ENCODE assay signal across 8 mouse cellular contexts in the genomic region with DNA sequence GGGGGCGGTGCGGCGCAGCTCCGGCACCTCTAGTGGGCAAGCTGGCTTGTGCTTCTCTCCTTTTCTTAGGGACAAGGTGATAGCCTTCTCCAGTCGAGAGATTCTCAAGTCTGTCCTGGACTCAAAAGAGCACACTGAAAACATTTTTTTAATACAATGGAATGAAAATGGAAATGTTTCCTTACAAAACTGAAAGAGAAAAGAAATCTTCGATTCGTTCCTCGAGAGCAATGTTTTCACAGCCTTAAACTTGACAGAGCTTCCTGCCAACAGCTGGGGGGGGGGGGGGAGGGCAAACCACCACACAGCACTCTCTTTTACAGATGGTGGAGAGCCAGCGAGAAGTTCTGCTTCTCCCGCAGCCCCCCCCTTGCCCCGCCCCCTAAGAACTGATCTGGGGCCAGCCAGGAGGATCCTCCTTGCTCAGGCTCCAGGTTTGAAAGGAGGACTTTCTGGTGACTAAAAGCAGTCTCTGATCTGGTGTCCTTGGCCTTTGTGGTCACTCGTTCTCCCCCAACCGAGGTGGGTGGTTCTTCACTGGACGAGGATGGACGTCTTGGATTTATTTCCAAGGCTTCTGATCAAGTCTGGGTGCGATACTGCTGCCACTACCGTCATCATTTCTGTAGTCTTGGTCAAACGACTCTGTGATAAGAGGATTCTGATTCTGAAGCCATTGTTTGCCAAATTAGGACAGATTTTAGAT. TPM values are rescaled to one million over a fixed set of nuclear protein-coding genes. Genes with fewer than 3 reads are reported as not detected.
A peak's percentile ranks its signal among the peaks of the same experiment; 100 is the strongest.
DNase-seq lines count a peak whose midpoint lies in the region; ATAC-seq lines count a peak whose summit lies in the region.
"Had no signal": no experiment of that assay in that cellular context is flagged by ENCODE, and none has a peak within 500 bp of the region (broad histone marks: within the 10 kb centered on the region; RNA-seq: fewer than 3 reads in every experiment).

No protein-coding gene starts in this region.

- peak overlapping the region; percentile 79 for H3K27ac ChIP-seq in forebrain, embryonic 12.5 days
- H3K27ac ChIP-seq in limb, embryonic 15.5 days = peak overlapping the region; percentile 62
- 0 out of 2 replicates have a peak overlapping the region, but pooled peaks have one; percentile 29 for H3K27ac ChIP-seq in stomach, embryonic 16.5 days (ENCODE audit: low read length)
- H3K27ac ChIP-seq: macrophage had no signal

- peak overlapping the region; percentile 86 for H3K4me3 ChIP-seq in megakaryocyte, embryonic 14.5 days (replicated peaks)
- H3K4me3 ChIP-seq in forebrain, embryonic 12.5 days (replicated peaks) = no peak overlapping the region
- no peak overlapping the region for H3K4me3 ChIP-seq in limb, embryonic 15.5 days
- no peak overlapping the region; the same call in 1 of the 2 replicates for H3K4me3 ChIP-seq in stomach, embryonic 16.5 days (replicated peaks; ENCODE audit: low read length)

- ATAC-seq in megakaryocyte, adult 5-6 weeks (ENCODE audit: poor library complexity, severe bottlenecking) = no peak
- no peak for ATAC-seq in forebrain, embryonic 12.5 days (ENCODE audit: low FRiP score)
- ATAC-seq in limb, embryonic 15.5 days (ENCODE audit: insufficient number of reproducible peaks, low FRiP score, low TSS enrichment, low read depth) = no peak
- ATAC-seq in stomach, embryonic 16.5 days (ENCODE audit: insufficient read depth, low FRiP score) = no peak

- H3K27me3 ChIP-seq in megakaryocyte, embryonic 14.5 days (replicated peaks) = peaks cover 60% of the 10 kb centered on the region
- H3K27me3 ChIP-seq in forebrain, embryonic 12.5 days = peaks cover 46% of the 10 kb centered on the region
- peaks cover 10% of the 10 kb centered on the region; the same call in 1 of the 2 replicates for H3K27me3 ChIP-seq in limb, embryonic 15.5 days
- H3K27me3 ChIP-seq in stomach, embryonic 16.5 days (ENCODE audit: control insufficient read depth, insufficient read depth, low read length) = 0 out of 2 replicates have a peak, but pooled peaks cover 2% of the 10 kb centered on the region

- no peaks in the 10 kb centered on the region for H3K9me3 ChIP-seq in megakaryocyte, embryonic 14.5 days
- H3K9me3 ChIP-seq in forebrain, embryonic 12.5 days = no peaks in the 10 kb centered on the region
- H3K9me3 ChIP-seq in limb, embryonic 15.5 days = no peaks in the 10 kb centered on the region
- H3K9me3 ChIP-seq in stomach, embryonic 16.5 days (replicated peaks; ENCODE audit: control insufficient read depth, low read length) = no peaks in the 10 kb centered on the region

- H3K36me3 ChIP-seq in megakaryocyte, embryonic 14.5 days (replicated peaks; ENCODE audit: low read length) = no peaks in the 10 kb centered on the region
- H3K36me3 ChIP-seq in forebrain, embryonic 12.5 days (replicated peaks) = no peaks in the 10 kb centered on the region
- H3K36me3 ChIP-seq in limb, embryonic 15.5 days = no peaks in the 10 kb centered on the region
- H3K36me3 ChIP-seq in stomach, embryonic 16.5 days (ENCODE audit: control insufficient read depth, insufficient read depth, low read length) = no peaks in the 10 kb centered on the region

- H3K4me1 ChIP-seq in megakaryocyte, embryonic 14.5 days = peaks cover 63% of the 10 kb centered on the region
- peaks cover 81% of the 10 kb centered on the region for H3K4me1 ChIP-seq in forebrain, embryonic 12.5 days
- peaks cover 74% of the 10 kb centered on the region for H3K4me1 ChIP-seq in limb, embryonic 15.5 days
- H3K4me1 ChIP-seq in stomach, embryonic 16.5 days (ENCODE audit: control insufficient read depth, insufficient read depth, low read length) = peaks cover 43% of the 10 kb centered on the region

- 6% methylated on average over 18 of the region's 18 CpGs for WGBS in forebrain, embryonic 12.5 days
- 17% methylated on average over 18 of the region's 18 CpGs for WGBS in limb, embryonic 15.5 days
- 17% methylated on average over 18 of the region's 18 CpGs for WGBS in stomach, embryonic 16.5 days

- peak overlapping the region; percentile 17; the same call in 1 of the 2 replicates for H3K9ac ChIP-seq in forebrain, embryonic 12.5 days
- no peak overlapping the region for H3K9ac ChIP-seq in limb, embryonic 15.5 days
- H3K9ac ChIP-seq in stomach, embryonic 16.5 days (ENCODE audit: low read length) = peak overlapping the region; percentile 34; the same call in 1 of the 2 replicates

- H3K4me2 ChIP-seq in forebrain, embryonic 12.5 days = peak overlapping the region; percentile 40
- 0 out of 2 replicates have a peak overlapping the region, but pooled peaks have one; percentile 12 for H3K4me2 ChIP-seq in limb, embryonic 15.5 days
- peak overlapping the region; percentile 22 for H3K4me2 ChIP-seq in stomach, embryonic 16.5 days (ENCODE audit: low read depth, low read length)

- DNase-seq in urinary bladder, postnatal 4 days (ENCODE audit: low spot score in 2 of 2) = no peak
- DNase-seq in frontal cortex, postnatal 36 days (ENCODE audit: low spot score in 2 of 2) = no peak

RNA-seq across cellular contexts. Expression of gene Dlk1, which starts 6.2 kb away (rescaled TPM):
- polyA plus RNA-seq in megakaryocyte, embryonic 14.5 days (2012; ENCODE audit: insufficient read depth, low replicate concordance) = 67.8 and 96.3 TPM in 2 replicates
- not detected in 2 replicates for total RNA-seq in megakaryocyte, adult 5-6 weeks (2015)
- total RNA-seq in megakaryocyte, adult 5-6 weeks (2017) = not detected in 2 replicates
- 143 and 148 TPM in 2 replicates for polyA plus RNA-seq in forebrain, embryonic 12.5 days (2016; fragmentation: Nextera tagmentation; extraction: Ambion mirVana)
- polyA plus RNA-seq in limb, embryonic 15.5 days (2015; fragmentation: Nextera tagmentation; extraction: Ambion mirVana) = 599 and 855 TPM in 2 replicates
- 449 and 542 TPM in 2 replicates for polyA plus RNA-seq in stomach, embryonic 16.5 days (2015; fragmentation: Nextera tagmentation; extraction: Ambion mirVana)
- polyA plus RNA-seq: macrophage had no signal

Comparison
In these comparisons a context has a peak if more than half of its experiments do, and no peak if none do; other contexts are left out.
1. H3K27ac ChIP-seq: peak in every context shown above with its lines; median percentile 79 in forebrain, embryonic 12.5 days; 62 in limb, embryonic 15.5 days; 29 in stomach, embryonic 16.5 days.